Mouse (Mus musculus) heart, adult 2 months (tissue): ENCODE results near the gene Agpat1. TPM values are rescaled to one million over a fixed set of nuclear protein-coding genes. Genes with fewer than 3 reads are reported as not detected.

Experiments
- DNase-seq, 2 experiments: peaks; one replicate each; pipeline ENCODE4 v3.0.0; 2021
- H3K27ac ChIP-seq: fragments of 200-600 bp; 2 replicates; pipeline ENCODE4 v1.8.1; 2022
- H3K27me3 ChIP-seq: fragments of 200-500 bp; 2 replicates; pipeline ENCODE4 v1.6.1; 2012; ENCODE audit warnings: mild to moderate bottlenecking, low read length, inconsistent platforms, mixed read lengths; ENCODE audit not compliant: control insufficient read depth, insufficient read depth
- H3K36me3 ChIP-seq: fragments of 200-500 bp; 2 replicates; pipeline ENCODE4 v1.6.1; 2012; ENCODE audit warnings: low read length, inconsistent platforms; ENCODE audit not compliant: control insufficient read depth, insufficient read depth
- H3K4me1 ChIP-seq: fragments of 200-500 bp; 2 replicates; pipeline ENCODE4 v1.6.1; 2011; ENCODE audit warnings: low read length; ENCODE audit not compliant: control insufficient read depth, insufficient read depth
- H3K4me3 ChIP-seq: fragments of 200-600 bp; 2 replicates; pipeline ENCODE4 v1.8.1; 2022
- H3K79me2 ChIP-seq: fragments of 200-500 bp; replicated peaks from 2 replicates; pipeline ENCODE4 v1.6.1; 2012; ENCODE audit warnings: mild to moderate bottlenecking, inconsistent platforms, low read length, moderate library complexity, mixed read lengths; ENCODE audit not compliant: control insufficient read depth, insufficient read depth
- H3K9ac ChIP-seq: fragments of 200-500 bp; 2 replicates; pipeline ENCODE4 v1.6.1; 2012; ENCODE audit warnings: low read depth, mild to moderate bottlenecking, control low read depth, inconsistent platforms, low read length, mixed read lengths
- CTCF ChIP-seq: fragments of 200-600 bp; IDR thresholded peaks from 2 replicates; pipeline ENCODE4 v1.8.1; 2022; ENCODE audit warnings: antibody characterized with exemption, mild to moderate bottlenecking, moderate library complexity
- EP300 ChIP-seq: fragments of 200-500 bp; IDR thresholded peaks from 2 replicates; pipeline ENCODE4 v1.6.1; 2011; ENCODE audit warnings: low read depth, low read length, control low read depth; ENCODE audit not compliant: insufficient read depth
- POLR2A ChIP-seq: fragments of 200-500 bp; IDR thresholded peaks from 2 replicates; pipeline ENCODE4 v1.6.1; 2011; ENCODE audit warnings: mild to moderate bottlenecking, low read depth, low read length, control low read depth; ENCODE audit not compliant: insufficient read depth
- WGBS: fragments of 180-500 bp; shearing (Covaris S2); methylation state at CpG from one replicate; pipeline ENCODE4 v1.1.7; 2018; 5-methylcytosine and 5-hydroxymethylcytosine counted together
- intact Hi-C: fragments of 180-260 bp; cut with DNase I; formaldehyde crosslinking; loops from one replicate; pipeline ENCODE4 v1.15.1; 2025
- polyA plus RNA-seq: library from polyadenylated mRNA; depleted of rRNA; stranded (reverse); fragments of >200 nt; gene quantifications from 2 replicates; pipeline ENCODE4 v1.2.3, GENCODE M21; 2012
- total RNA-seq, 2 experiments: library from RNA; stranded (reverse); gene quantifications; 2 replicates each; pipeline ENCODE4 v1.2.3; 2021

Agpat1 gene
- total and polyA plus RNA-seq, 3 experiments: 64.8 to 178 (median 68.9) TPM

- peak; percentile 38 to 44 for DNase-seq
Observed at GRCm38 (mm10) chr17:34593752-34594525, 10.1 kb upstream of the Agpat1 start.

DNA sequence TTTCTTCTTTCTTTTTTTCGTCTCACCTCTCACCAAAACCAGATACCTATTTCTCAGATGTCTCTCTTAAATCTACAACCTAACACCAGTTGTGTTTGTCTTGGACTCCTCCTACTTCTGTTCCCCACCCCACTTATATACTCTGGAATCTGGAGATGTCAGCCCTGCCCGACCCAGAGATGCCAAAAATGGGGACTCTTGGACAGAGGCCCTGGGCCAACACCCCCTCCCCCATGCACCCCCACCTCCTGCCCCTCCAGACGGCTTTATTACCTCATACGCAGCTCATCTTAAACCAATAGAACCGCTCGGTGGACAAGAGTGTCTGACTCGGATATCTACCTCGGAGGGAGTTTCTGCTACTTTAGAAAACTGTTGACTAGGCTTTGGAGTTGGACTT lies 8.0 kb upstream of the Agpat1 start:
- no peaks in the 10 kb centered on the region for H3K36me3 ChIP-seq
- H3K4me3 ChIP-seq: no peak overlapping the region
- no peak for TF ChIP-seq POLR2A
- no peak for TF ChIP-seq EP300
- no peak for DNase-seq
- no peaks in the 10 kb centered on the region for H3K79me2 ChIP-seq
- H3K9ac ChIP-seq: no peak overlapping the region
- intact Hi-C loops: loop anchor here (10.0 kb wide), 1 partner anchor 671 kb away; the partner anchor contains the start of gene Rgl2
- H3K4me1 ChIP-seq: peaks cover 6% of the 10 kb centered on the region
- no peaks in the 10 kb centered on the region for H3K27me3 ChIP-seq
- 74% methylated on average over 8 of the region's 8 CpGs for WGBS
- H3K27ac ChIP-seq: no peak overlapping the region

More at GRCm38 (mm10) chr17:34593752-34594525, 10.1 kb upstream of the Agpat1 start:
- Histone ChIP-seq H3K27me3 (no peaks in the 10 kb centered on the region), H3K4me3 (peak overlapping the region; percentile 74), H3K9ac (peak overlapping the region; percentile 60; the same call in 1 of the 2 replicates), H3K79me2 (no peaks in the 10 kb centered on the region), H3K27ac (no peak overlapping the region; the same call in 1 of the 2 replicates), H3K36me3 (no peaks in the 10 kb centered on the region), H3K4me1 (peaks cover 12% of the 10 kb centered on the region)
- intact Hi-C loops: loop anchor here (10.0 kb wide), 1 partner anchor 669 kb away; the partner anchor contains the start of gene Rgl2
- TF ChIP-seq CTCF (no peak), EP300 (no peak), POLR2A (no peak)
- WGBS: 56% methylated on average over 34 of the region's 34 CpGs

DNA sequence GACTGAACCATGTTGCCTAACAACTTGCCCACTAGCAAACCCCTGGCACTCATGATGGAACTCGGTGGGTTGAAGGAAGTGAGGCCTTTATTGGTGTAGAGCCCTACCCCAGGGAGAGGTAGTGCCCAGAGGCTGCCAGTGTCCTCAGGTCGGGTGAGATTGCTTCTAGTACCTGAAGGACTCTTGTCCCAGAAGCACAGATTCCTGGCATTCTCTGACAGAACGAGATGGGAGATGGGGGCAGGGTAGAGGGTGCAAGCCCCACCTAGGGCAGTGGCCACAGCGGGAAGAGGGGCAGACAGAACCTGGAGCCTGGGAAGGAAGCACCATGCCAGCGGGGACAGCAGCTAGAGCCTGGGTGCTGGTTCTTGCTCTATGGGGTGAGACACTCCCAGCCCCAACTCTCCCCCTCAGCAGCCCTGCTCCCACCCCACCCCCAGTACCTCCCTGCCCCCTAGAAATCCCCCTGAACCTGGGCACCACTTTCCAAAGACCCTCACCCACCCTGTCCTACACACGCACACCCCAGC lies 6.4 kb upstream of the Agpat1 start, which contains the start of gene Ager:
Ager (plus strand) TSS at position 297 of the 530 bp plus-strand sequence.
- Histone ChIP-seq H3K9ac (no peak within 1 kb of the TSS), H3K79me2 (no peaks in the 10 kb centered on the region), H3K4me1 (peaks cover 4% of the 10 kb centered on the region; the same call in 1 of the 2 replicates), H3K36me3 (no peaks in the 10 kb centered on the region), H3K4me3 (no peak within 1 kb of the TSS), H3K27ac (no peak within 1 kb of the TSS), H3K27me3 (no peaks in the 10 kb centered on the region)
- TF ChIP-seq EP300 (no peak), CTCF (no peak), POLR2A (no peak)
- no peak for DNase-seq
- WGBS: 21% methylated on average over 6 of the region's 6 CpGs
- intact Hi-C loops: loop anchor here (10.0 kb wide), 1 partner anchor 673 kb away; the partner anchor contains the start of gene Rgl2

- Histone ChIP-seq H3K27ac (no peak overlapping the region), H3K36me3 (no peaks in the 10 kb centered on the region), H3K27me3 (no peaks in the 10 kb centered on the region), H3K9ac (no peak overlapping the region), H3K4me3 (no peak overlapping the region), H3K79me2 (no peaks in the 10 kb centered on the region), H3K4me1 (peaks cover under 1% of the 10 kb centered on the region; the same call in 1 of the 2 replicates)
- 82% methylated on average over 9 of the region's 9 CpGs for WGBS
- intact Hi-C loops: loop anchor here (10.0 kb wide), 2 partner anchors 485 to 675 kb away; partner anchors contain the start of genes H2-DMa and Rgl2
- no peak for DNase-seq
- no peak for TF ChIP-seq CTCF
- TF ChIP-seq EP300: no peak
- TF ChIP-seq POLR2A: no peak
Observed at GRCm38 (mm10) chr17:34599891-34600290, 4.2 kb upstream of the Agpat1 start.

DNA sequence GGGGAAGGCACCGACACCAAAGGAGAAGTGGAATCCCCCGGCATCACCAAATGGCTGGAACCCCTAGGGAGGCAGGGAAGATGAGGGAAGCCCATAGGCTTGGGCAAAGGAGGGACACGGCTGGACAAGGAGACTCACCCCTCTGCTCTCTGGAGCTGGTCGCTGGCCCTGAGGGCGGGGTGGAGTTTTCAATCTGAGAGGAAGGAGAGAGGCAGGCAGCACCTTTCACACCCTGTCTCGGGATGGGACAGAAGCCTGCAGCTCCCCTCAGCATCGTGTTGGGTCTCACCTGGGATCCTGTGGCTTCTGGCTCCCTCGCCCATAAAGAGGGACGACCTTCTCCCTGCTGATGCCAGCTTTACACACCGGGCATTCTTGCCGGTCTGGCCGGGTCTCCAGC lies 2.3 kb upstream of the Agpat1 start:
- peaks cover 2% of the 10 kb centered on the region for H3K79me2 ChIP-seq
- no peaks in the 10 kb centered on the region for H3K27me3 ChIP-seq
- WGBS: 83% methylated on average over 12 of the region's 12 CpGs
- no peak overlapping the region for H3K27ac ChIP-seq
- peaks cover 3% of the 10 kb centered on the region for H3K4me1 ChIP-seq
- H3K9ac ChIP-seq: no peak overlapping the region
- TF ChIP-seq POLR2A (no peak), CTCF (no peak), EP300 (no peak)
- H3K4me3 ChIP-seq: no peak overlapping the region
- intact Hi-C loops: loop anchor here (10.0 kb wide), 1 partner anchor 487 kb away; the partner anchor contains the start of gene H2-DMa
- no peak for DNase-seq
- H3K36me3 ChIP-seq: no peaks in the 10 kb centered on the region
